In genomic region chr5:35531586-35531985, GRCm38 (mm10) we compare ENCODE assay signal across 9 mouse cellular contexts. TPM values are rescaled to one million over a fixed set of nuclear protein-coding genes. Genes with fewer than 3 reads are reported as not detected.
DNase-seq lines count a peak whose midpoint lies in the region; ATAC-seq and TF ChIP-seq lines count a peak whose summit lies in the region.
"Had no signal": no experiment of that assay in that cellular context is flagged by ENCODE, and none has a peak within 500 bp of the region (broad histone marks: within the 10 kb centered on the region; RNA-seq: fewer than 3 reads in every experiment).

No protein-coding gene starts in this region.

- H3K4me2 ChIP-seq in liver, embryonic 14.5 days (ENCODE audit: low read depth), result no peak overlapping the region
- H3K4me2 ChIP-seq: neural tube, embryonic 13.5 days had no signal

- no peak for TF ChIP-seq EP300 in liver, embryonic 14.5 days (IDR thresholded peaks at IDR 0.05; ENCODE audit: low read depth)

- no peak overlapping the region for H3K4me3 ChIP-seq in liver, embryonic 14.5 days (ENCODE audit: insufficient read depth in 1 of 2, low read depth in 2 of 2, low read length in 2 of 2)
- H3K4me3 ChIP-seq: neural tube, embryonic 13.5 days had no signal

- H3K27ac ChIP-seq in liver, embryonic 14.5 days, result no peak overlapping the region
- H3K27ac ChIP-seq: neural tube, embryonic 13.5 days had no signal

- DNase-seq in adrenal gland, postnatal 36 days, result peak; percentile 57 to 66
- no peak for DNase-seq in adrenal gland, adult 18-20 months (ENCODE audit: low spot score in 2 of 2)
- peak; percentile 17 to 22 for DNase-seq in urinary bladder, postnatal 36 days (ENCODE audit: low spot score in 2 of 2)
- no peak for DNase-seq in urinary bladder, adult 2 months (ENCODE audit: low spot score)
- DNase-seq in liver, embryonic 14.5 days (ENCODE audit: low read depth in 3 of 3, low spot score in 3 of 3), result peak in 2 of 3 experiments; percentile 7 to 9
- peak; percentile 77 for DNase-seq in thymus, postnatal 4 days
- no peak for DNase-seq in right cerebral cortex, postnatal 4 days

- H3K4me1 ChIP-seq in liver, embryonic 14.5 days (replicated peaks; ENCODE audit: control insufficient read depth in 2 of 2, insufficient read depth in 2 of 2, low read length in 1 of 2), result no peaks in the 10 kb centered on the region

- no peaks in the 10 kb centered on the region for H3K9me3 ChIP-seq in liver, embryonic 14.5 days (ENCODE audit: control insufficient read depth, low read length)
- H3K9me3 ChIP-seq: neural tube, embryonic 13.5 days had no signal

- no peak for TF ChIP-seq CTCF in liver, embryonic 14.5 days (IDR thresholded peaks at IDR 0.05; ENCODE audit: low read depth)

- ATAC-seq in liver, embryonic 14.5 days (ENCODE audit: insufficient read depth), result no peak
- no peak for ATAC-seq in erythroblast, adult 5-6 weeks (replicated peaks; ENCODE audit: low FRiP score, poor library complexity, severe bottlenecking)

- no peaks in the 10 kb centered on the region for H3K36me3 ChIP-seq in liver, embryonic 14.5 days (replicated peaks; ENCODE audit: control insufficient read depth, insufficient read depth, low read depth)
- H3K36me3 ChIP-seq: neural tube, embryonic 13.5 days had no signal

- WGBS in liver, embryonic 14.5 days (ENCODE audit: insufficient replicate concordance), result 15% methylated on average over 10 of the region's 10 CpGs

- H3K27me3 ChIP-seq in liver, embryonic 14.5 days (ENCODE audit: control insufficient read depth, insufficient read depth, low read length), result no peaks in the 10 kb centered on the region
- H3K27me3 ChIP-seq: neural tube, embryonic 13.5 days had no signal

- no peak overlapping the region for H3K9ac ChIP-seq in liver, embryonic 14.5 days (replicated peaks)
- H3K9ac ChIP-seq: neural tube, embryonic 13.5 days had no signal

RNA-seq across cellular contexts. Expression of gene Cpz, which starts 6.1 kb away (rescaled TPM):
- 1 to 10 TPM in 1 of 2 experiments, under 1 TPM in 1; 0.46 to 1.6 TPM for total RNA-seq in adrenal gland, postnatal 36 days (2021)
- total RNA-seq in adrenal gland, adult 18-20 months (2021), result 1 to 10 TPM in 1 of 2 experiments, under 1 TPM in 1; 0.35 to 1.1 TPM
- polyA plus RNA-seq in urinary bladder, adult 2 months (2012; rRNA removed), result 36.1 and 38.1 TPM in 2 replicates
- polyA plus RNA-seq in liver, embryonic 14.5 days (2012; rRNA removed), result 0.58 and 0.89 TPM in 2 replicates
- 0.59 and 1.0 TPM in 2 replicates for polyA plus RNA-seq in liver, embryonic 14.5 days (2014; fragmentation: Nextera tagmentation; extraction: Ambion mirVana)
- not detected in 2 replicates for total RNA-seq in erythroblast, adult 5-6 weeks (2015; ENCODE audit: low replicate concordance)
- not detected in 2 replicates for total RNA-seq in erythroblast, adult 5-6 weeks (2017; ENCODE audit: low replicate concordance)

RNA-seq across cellular contexts. Expression of gene Trmt44, which starts 43.3 kb away (rescaled TPM):
- total RNA-seq in adrenal gland, postnatal 36 days (2021), result 1 to 10 TPM; 5.4 to 7.9 TPM
- 1 to 10 TPM; 7.1 to 7.7 TPM for total RNA-seq in adrenal gland, adult 18-20 months (2021)
- polyA plus RNA-seq in urinary bladder, adult 2 months (2012; rRNA removed), result 4.3 and 5.4 TPM in 2 replicates
- polyA plus RNA-seq in liver, embryonic 14.5 days (2012; rRNA removed), result 1.5 and 2.0 TPM in 2 replicates
- 1.8 and 2.3 TPM in 2 replicates for polyA plus RNA-seq in liver, embryonic 14.5 days (2014; fragmentation: Nextera tagmentation; extraction: Ambion mirVana)
- total RNA-seq in erythroblast, adult 5-6 weeks (2015; ENCODE audit: low replicate concordance), result 0.42 and 2.1 TPM in 2 replicates
- 2.0 and 4.3 TPM in 2 replicates for total RNA-seq in erythroblast, adult 5-6 weeks (2017; ENCODE audit: low replicate concordance)

RNA-seq across cellular contexts. Expression of gene Acox3, which starts 51.3 kb away (rescaled TPM):
- total RNA-seq in adrenal gland, postnatal 36 days (2021), result 10 to 100 TPM; 51.5 to 53.5 TPM
- 10 to 100 TPM; 51.0 to 53.6 TPM for total RNA-seq in adrenal gland, adult 18-20 months (2021)
- 30.1 and 35.0 TPM in 2 replicates for polyA plus RNA-seq in urinary bladder, adult 2 months (2012; rRNA removed)
- 3.4 and 3.6 TPM in 2 replicates for polyA plus RNA-seq in liver, embryonic 14.5 days (2012; rRNA removed)
- polyA plus RNA-seq in liver, embryonic 14.5 days (2014; fragmentation: Nextera tagmentation; extraction: Ambion mirVana), result 2.5 and 3.2 TPM in 2 replicates
- 14.2 and 22.1 TPM in 2 replicates for total RNA-seq in erythroblast, adult 5-6 weeks (2015; ENCODE audit: low replicate concordance)
- 7.4 and 14.2 TPM in 2 replicates for total RNA-seq in erythroblast, adult 5-6 weeks (2017; ENCODE audit: low replicate concordance)

Comparison
In these comparisons a context has a peak if more than half of its experiments do, and no peak if none do; other contexts are left out.
1. DNase-seq: peak in adrenal gland, postnatal 36 days (2 of 2), urinary bladder, postnatal 36 days (2 of 2), liver, embryonic 14.5 days (2 of 3) and thymus, postnatal 4 days (single experiment); none in adrenal gland, adult 18-20 months (0 of 2), urinary bladder, adult 2 months (single experiment) and right cerebral cortex, postnatal 4 days (single experiment).